Mouse (Mus musculus) hindbrain, embryonic 13.5 days (tissue): ENCODE results near the gene Hist1h1d. TPM values are rescaled to one million over a fixed set of nuclear protein-coding genes. Genes with fewer than 3 reads are reported as not detected.
A peak's percentile ranks its signal among the peaks of the same experiment; 100 is the strongest.
"Not testable (repeated sequence)": the region's sequence is repeated elsewhere in the genome, so short reads cannot be mapped to it uniquely, and the experiment has no call there.

Experiments
- ATAC-seq: fragments of 200-750 bp; cut with Nextera tagmentation; 2 replicates; pipeline ENCODE4 v1.8.0; 2017; ENCODE audit warnings: moderate TSS enrichment; ENCODE audit not compliant: low FRiP score
- H3K27ac ChIP-seq: fragments of 300-500 bp; sonication (generic); 2 replicates; pipeline ENCODE4 v1.5.1; 2015; ENCODE audit warnings: inconsistent platforms, mild to moderate bottlenecking, moderate library complexity
- H3K27me3 ChIP-seq: fragments of 300-500 bp; sonication (generic); 2 replicates; pipeline ENCODE4 v1.6.1; 2015; ENCODE audit warnings: mild to moderate bottlenecking, inconsistent platforms
- H3K36me3 ChIP-seq: fragments of 300-500 bp; sonication (generic); 2 replicates; pipeline ENCODE4 v1.6.1; 2015; ENCODE audit warnings: mild to moderate bottlenecking, inconsistent platforms
- H3K4me1 ChIP-seq: fragments of 300-500 bp; sonication (generic); replicated peaks from 2 replicates; pipeline ENCODE4 v1.6.1; 2015; ENCODE audit warnings: inconsistent platforms
- H3K4me2 ChIP-seq: fragments of 300-500 bp; sonication (generic); 2 replicates; pipeline ENCODE4 v1.6.1; 2015; ENCODE audit warnings: inconsistent platforms, mild to moderate bottlenecking, moderate library complexity
- H3K4me3 ChIP-seq: fragments of 300-500 bp; sonication (generic); 2 replicates; pipeline ENCODE4 v1.5.1; 2015; ENCODE audit warnings: mild to moderate bottlenecking, inconsistent platforms
- H3K9ac ChIP-seq: fragments of 300-500 bp; sonication (generic); 2 replicates; pipeline ENCODE4 v1.6.1; 2015; ENCODE audit warnings: mild to moderate bottlenecking, inconsistent platforms
- H3K9me3 ChIP-seq: fragments of 300-500 bp; sonication (generic); 2 replicates; pipeline ENCODE4 v1.6.1; 2016; ENCODE audit warnings: inconsistent platforms
- WGBS: fragments of 180-500 bp; shearing (Covaris S2); methylation state at CpG from one replicate; pipeline ENCODE4 v1.1.7; 2015; 5-methylcytosine and 5-hydroxymethylcytosine counted together
- polyA plus RNA-seq: library from polyadenylated mRNA; unstranded; fragments of >200 nt; fragmentation: Nextera tagmentation; extraction: Ambion mirVana; gene quantifications from 2 replicates; pipeline ENCODE4 v1.2.1, GENCODE M21; 2015

Hist1h1d gene
- polyA plus RNA-seq, 1 experiment from 2014 or later: 0.10 TPM

DNA sequence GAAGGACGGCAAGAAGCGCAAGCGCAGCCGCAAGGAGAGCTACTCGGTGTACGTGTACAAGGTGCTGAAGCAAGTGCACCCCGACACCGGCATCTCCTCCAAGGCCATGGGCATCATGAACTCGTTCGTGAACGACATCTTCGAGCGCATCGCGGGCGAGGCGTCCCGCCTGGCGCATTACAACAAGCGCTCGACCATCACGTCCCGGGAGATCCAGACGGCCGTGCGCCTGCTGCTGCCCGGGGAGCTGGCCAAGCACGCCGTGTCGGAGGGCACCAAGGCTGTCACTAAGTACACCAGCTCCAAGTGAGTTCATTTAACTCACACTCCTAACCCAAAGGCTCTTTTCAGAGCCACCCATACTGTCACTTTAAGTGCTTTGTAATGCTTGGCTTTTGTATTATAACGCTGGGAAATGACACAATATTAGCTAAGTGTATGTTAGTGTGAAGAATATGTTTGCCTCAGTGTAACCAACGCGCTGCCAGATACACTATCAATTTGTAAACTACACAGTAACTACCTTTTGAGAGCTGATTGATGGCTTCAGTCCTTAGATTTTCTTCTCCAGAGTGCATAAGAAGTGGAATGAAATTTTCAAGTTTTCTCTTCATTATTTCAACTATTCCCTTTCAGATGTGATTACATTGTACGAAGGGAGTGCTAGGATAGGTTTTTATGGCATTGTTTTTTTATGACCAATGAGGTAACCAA lies 18.6 kb downstream of the Hist1h1d start:
- ATAC-seq: peak; percentile 1; the same call in 1 of the 2 replicates
- not testable (repeated sequence) for H3K27me3 ChIP-seq, H3K36me3 ChIP-seq, H3K9me3 ChIP-seq
- Histone ChIP-seq H3K4me2 (peak overlapping the region; percentile 74), H3K9ac (peak overlapping the region; percentile 81), H3K27ac (peak overlapping the region; percentile 96), H3K4me1 (peaks cover 34% of the 10 kb centered on the region), H3K4me3 (peak overlapping the region; percentile 50)
- under 1% methylated on average over 17 of the region's 34 CpGs for WGBS

DNA sequence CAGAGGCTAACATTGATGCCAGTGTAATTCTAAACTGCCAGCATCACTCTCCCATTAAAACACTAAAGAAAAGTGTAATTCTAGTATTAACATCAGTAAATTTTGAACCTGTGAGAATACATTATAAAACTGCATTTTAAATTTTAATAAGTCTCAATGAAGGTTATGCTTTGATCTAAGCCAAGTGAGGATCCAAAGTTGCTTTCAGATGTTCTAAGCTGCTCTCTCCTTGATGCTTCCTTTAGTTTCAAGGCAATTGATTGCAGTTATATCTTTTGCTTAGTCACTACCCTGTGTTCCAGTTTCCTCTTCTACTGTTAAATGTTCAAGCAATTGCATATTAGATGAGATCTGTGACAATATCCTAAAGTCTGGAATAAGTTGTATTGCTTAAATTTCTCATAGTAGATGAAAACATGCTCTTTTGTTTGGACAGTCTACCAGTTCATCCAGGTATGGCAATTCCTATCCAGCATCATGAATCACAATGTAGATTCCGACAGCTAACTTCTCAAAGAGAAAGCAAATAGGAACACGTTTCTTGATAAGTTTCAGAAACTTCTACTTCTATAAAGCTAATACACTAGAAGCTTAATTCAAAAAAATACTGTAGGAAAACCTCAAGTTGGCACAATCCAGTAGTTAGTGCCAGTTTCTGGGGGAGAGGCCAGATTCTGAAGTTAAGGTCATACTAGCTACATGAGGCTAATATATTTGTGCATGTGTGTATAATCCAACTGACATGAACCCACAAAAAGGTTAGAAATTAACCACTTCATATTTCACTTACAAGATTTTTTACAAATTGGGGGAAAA lies 19.4 kb downstream of the Hist1h1d start:
- Histone ChIP-seq H3K9ac (peak overlapping the region; percentile 81), H3K36me3 (no peaks in the 10 kb centered on the region), H3K27ac (peak overlapping the region; percentile 96), H3K4me2 (peak overlapping the region; percentile 74), H3K9me3 (no peaks in the 10 kb centered on the region), H3K4me3 (peak overlapping the region; percentile 50), H3K4me1 (peaks cover 41% of the 10 kb centered on the region), H3K27me3 (no peaks in the 10 kb centered on the region)
- WGBS: 40% methylated on average over 2 of the region's 2 CpGs
- ATAC-seq: no peak

DNA sequence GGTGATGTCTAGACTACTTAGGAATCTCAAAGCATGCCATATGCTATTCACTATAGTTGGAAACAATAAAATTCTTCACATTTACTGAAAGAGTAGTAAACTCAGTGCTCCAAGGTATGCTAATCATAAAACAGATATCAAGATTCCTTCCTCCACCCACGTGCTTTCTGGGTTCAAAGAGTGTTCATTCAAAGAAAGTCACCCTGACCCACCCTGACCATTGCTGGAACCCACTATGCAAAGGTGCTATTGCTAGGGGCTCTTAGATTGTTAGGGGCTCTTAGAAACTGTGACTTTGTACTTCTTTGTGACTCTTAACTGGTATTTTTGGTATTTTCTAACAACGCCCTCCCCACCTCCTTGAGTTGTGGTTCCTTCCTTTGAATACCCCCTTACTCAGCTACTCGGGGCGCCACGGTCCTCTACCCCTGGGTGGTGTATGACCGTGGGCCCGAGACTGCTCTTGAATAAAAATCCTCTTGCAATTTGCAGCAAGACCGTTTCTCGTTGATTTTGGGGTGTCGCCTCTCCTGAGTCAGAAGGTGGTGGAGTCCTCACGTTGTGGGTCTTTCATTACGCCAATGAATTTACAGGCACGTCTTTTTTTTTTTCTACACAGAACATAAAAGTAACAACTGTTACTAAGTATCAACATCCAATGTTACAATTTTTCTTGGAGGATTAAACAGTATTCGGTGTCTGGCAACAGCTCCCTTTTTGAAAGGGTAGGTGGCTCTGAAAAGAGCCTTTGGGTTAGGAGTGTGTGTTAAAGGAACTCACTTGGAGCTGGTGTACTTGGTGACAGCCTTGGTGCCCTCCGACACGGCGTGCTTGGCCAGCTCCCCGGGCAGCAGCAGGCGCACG lies 20.2 kb downstream of the Hist1h1d start:
- H3K4me3 ChIP-seq: peak overlapping the region; percentile 50
- ATAC-seq, H3K9me3 ChIP-seq, H3K36me3 ChIP-seq, H3K27me3 ChIP-seq: not testable (repeated sequence)
- 9% methylated on average over 20 of the region's 20 CpGs for WGBS
- peak overlapping the region; percentile 74 for H3K4me2 ChIP-seq
- H3K9ac ChIP-seq: peak overlapping the region; percentile 49; the same call in 1 of the 2 replicates
- peaks cover 41% of the 10 kb centered on the region for H3K4me1 ChIP-seq
- peak overlapping the region; percentile 84 for H3K27ac ChIP-seq

DNA sequence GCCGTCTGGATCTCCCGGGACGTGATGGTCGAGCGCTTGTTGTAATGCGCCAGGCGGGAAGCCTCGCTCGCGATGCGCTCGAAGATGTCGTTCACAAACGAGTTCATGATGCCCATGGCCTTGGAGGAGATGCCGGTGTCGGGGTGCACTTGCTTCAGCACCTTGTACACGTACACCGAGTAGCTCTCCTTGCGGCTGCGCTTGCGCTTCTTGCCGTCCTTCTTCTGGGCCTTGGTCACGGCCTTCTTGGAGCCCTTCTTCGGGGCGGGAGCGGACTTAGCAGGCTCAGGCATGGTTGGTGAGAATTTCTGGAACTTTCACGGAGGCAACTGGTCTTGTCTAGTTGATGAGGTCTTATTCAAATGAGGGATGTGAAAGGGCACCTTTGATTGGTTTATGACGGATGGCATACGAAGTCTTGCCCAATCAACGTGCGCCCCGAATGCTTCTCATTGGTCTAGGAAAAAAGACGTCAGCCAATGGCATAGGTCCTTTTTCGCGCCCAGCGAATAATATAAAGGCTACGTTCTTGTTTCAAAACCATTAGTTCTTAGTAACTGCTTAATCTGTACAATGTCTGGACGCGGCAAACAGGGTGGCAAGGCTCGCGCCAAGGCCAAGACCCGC lies 20.9 kb downstream of the Hist1h1d start, which contains the start of the genes Hist1h2bf and Hist1h2ad:
TSS of gene Hist1h2bf (minus strand) at position 299 of the 627 bp plus-strand sequence.
TSS of gene Hist1h2ad (plus strand) at position 484 of the 627 bp plus-strand sequence.
- H3K4me1 ChIP-seq: peaks cover 41% of the 10 kb centered on the region
- not testable (repeated sequence) for H3K36me3 ChIP-seq, H3K9me3 ChIP-seq, H3K27me3 ChIP-seq
- peak within 1 kb of the TSS; percentile 74 for H3K4me2 ChIP-seq
- peak; percentile 93 for ATAC-seq
- H3K9ac ChIP-seq: peak within 1 kb of the TSS; percentile 49; the same call in 1 of the 2 replicates
- WGBS: under 1% methylated on average over 42 of the region's 42 CpGs
- H3K4me3 ChIP-seq: peak within 1 kb of the TSS; percentile 42
- H3K27ac ChIP-seq: peak within 1 kb of the TSS; percentile 85

GRCm38 (mm10) chr13:23574546-23575170 lies 21.6 kb downstream of the Hist1h1d start:
- not testable (repeated sequence) for H3K36me3 ChIP-seq, H3K9ac ChIP-seq, H3K27me3 ChIP-seq, H3K9me3 ChIP-seq
- 0% methylated on average over 13 of the region's 39 CpGs for WGBS
- ATAC-seq: peak; percentile 8
- H3K4me1 ChIP-seq: peaks cover 41% of the 10 kb centered on the region
- peak overlapping the region; percentile 85 for H3K27ac ChIP-seq
- peak overlapping the region; percentile 74 for H3K4me2 ChIP-seq
- H3K4me3 ChIP-seq: peak overlapping the region; percentile 42

DNA sequence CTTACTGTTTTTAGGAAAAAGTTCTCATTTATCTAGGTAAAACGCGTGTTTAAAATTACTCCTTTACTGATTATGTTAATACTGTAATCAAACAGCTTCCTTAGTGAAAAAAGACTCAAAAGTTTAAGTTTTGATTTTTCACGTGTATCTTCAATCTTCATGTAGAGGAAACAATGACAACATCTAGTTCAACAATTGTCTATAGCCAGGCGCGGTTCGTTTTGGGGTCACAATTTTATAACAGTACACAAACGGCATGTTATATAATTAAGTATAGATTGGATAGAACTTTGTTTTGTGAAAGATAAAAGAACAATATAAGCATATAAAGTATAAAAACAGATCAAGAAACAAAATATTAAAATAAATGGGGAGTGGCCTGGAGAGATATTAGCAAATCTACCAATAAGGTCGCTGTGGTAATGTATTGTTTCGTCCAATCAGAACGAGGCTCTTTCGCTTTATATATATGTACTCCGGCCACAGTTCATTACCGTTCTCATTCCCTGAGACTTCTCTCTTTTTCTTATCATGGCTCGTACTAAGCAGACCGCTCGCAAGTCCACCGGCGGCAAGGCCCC lies 22.3 kb downstream of the Hist1h1d start, which contains the start of gene Hist1h3d:
TSS of gene Hist1h3d (plus strand) at position 493 of the 581 bp plus-strand sequence.
- under 1% methylated on average over 18 of the region's 18 CpGs for WGBS
- Histone ChIP-seq H3K9ac (peak within 1 kb of the TSS; percentile 77), H3K4me2 (peak within 1 kb of the TSS; percentile 69), H3K27ac (peak within 1 kb of the TSS; percentile 85), H3K36me3 (no peaks in the 10 kb centered on the region), H3K27me3 (no peaks in the 10 kb centered on the region), H3K4me1 (peaks cover 37% of the 10 kb centered on the region), H3K9me3 (no peaks in the 10 kb centered on the region), H3K4me3 (peak within 1 kb of the TSS; percentile 42)
- peak; percentile 40 for ATAC-seq

- under 1% methylated on average over 15 of the region's 40 CpGs for WGBS
- peak overlapping the region; percentile 69 for H3K4me2 ChIP-seq
- H3K9me3 ChIP-seq, ATAC-seq, H3K27me3 ChIP-seq, H3K36me3 ChIP-seq: not testable (repeated sequence)
- peak overlapping the region; percentile 77 for H3K9ac ChIP-seq
- H3K4me3 ChIP-seq: peak overlapping the region; percentile 42
- H3K27ac ChIP-seq: peak overlapping the region; percentile 82
- peaks cover 37% of the 10 kb centered on the region for H3K4me1 ChIP-seq
These were observed 22.8 kb downstream of the Hist1h1d start for GRCm38 (mm10) chr13:23575864-23576313.

DNA sequence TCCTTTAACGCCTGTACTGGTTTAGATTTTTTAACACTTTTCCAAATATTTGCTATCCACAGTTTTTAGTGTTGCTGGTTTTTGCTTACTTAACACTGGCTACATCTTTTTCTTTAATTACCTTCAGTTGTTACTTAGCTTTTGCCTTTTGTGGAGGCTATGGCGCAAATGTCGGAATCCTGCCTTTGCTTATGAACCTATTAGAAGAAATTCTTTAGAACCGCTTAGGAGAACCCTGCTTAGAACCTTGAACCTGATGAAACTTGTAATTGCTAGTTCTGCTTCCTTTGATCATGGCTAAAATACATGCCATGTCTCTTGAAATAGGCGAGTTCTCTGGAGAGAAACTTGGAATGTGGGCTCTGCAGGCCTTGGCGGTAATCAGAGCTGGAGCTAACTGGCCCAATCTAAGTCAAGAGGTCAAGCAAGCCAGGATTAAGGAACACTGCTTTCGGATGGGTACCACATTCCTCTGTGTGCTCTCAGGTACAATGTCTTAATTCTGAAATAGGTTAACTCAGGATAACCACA lies 23.4 kb downstream of the Hist1h1d start:
- peak overlapping the region; percentile 77 for H3K9ac ChIP-seq
- H3K9me3 ChIP-seq: no peaks in the 10 kb centered on the region
- H3K27ac ChIP-seq: peak overlapping the region; percentile 82; the same call in 1 of the 2 replicates
- peak overlapping the region; percentile 69 for H3K4me2 ChIP-seq
- H3K4me1 ChIP-seq: peaks cover 37% of the 10 kb centered on the region
- ATAC-seq: no peak
- H3K27me3 ChIP-seq: no peaks in the 10 kb centered on the region
- peak overlapping the region; percentile 42 for H3K4me3 ChIP-seq
- 3% methylated on average over 7 of the region's 7 CpGs for WGBS
- no peaks in the 10 kb centered on the region for H3K36me3 ChIP-seq

- Histone ChIP-seq H3K4me1 (peaks cover 37% of the 10 kb centered on the region), H3K27ac (0 out of 2 replicates have a peak overlapping the region, but pooled peaks have one; percentile 82), H3K4me2 (peak overlapping the region; percentile 69), H3K4me3 (peak overlapping the region; percentile 42; the same call in 1 of the 2 replicates), H3K36me3 (no peaks in the 10 kb centered on the region), H3K27me3 (no peaks in the 10 kb centered on the region), H3K9ac (peak overlapping the region; percentile 77; the same call in 1 of the 2 replicates), H3K9me3 (no peaks in the 10 kb centered on the region)
- no peak for ATAC-seq
- WGBS: 53% methylated on average over 6 of the region's 6 CpGs
These were observed 24.0 kb downstream of the Hist1h1d start for GRCm38 (mm10) chr13:23576906-23577639.

- Histone ChIP-seq H3K27ac (no peak overlapping the region), H3K4me2 (no peak overlapping the region), H3K9me3 (no peaks in the 10 kb centered on the region), H3K9ac (no peak overlapping the region), H3K4me1 (peaks cover 36% of the 10 kb centered on the region), H3K27me3 (no peaks in the 10 kb centered on the region), H3K36me3 (no peaks in the 10 kb centered on the region), H3K4me3 (no peak overlapping the region)
- WGBS: 90% methylated on average over 1 of the region's 1 CpGs
- no peak for ATAC-seq
These were observed 24.8 kb downstream of the Hist1h1d start for GRCm38 (mm10) chr13:23577835-23578234.
